Mouse (Mus musculus) erythroid progenitor cell, adult 5-6 weeks (primary cell): ENCODE results near the gene Bcl7a. TPM values are rescaled to one million over a fixed set of nuclear protein-coding genes. Genes with fewer than 3 reads are reported as not detected.
A peak's percentile ranks its signal among the peaks of the same experiment; 100 is the strongest.

Source experiments
- ATAC-seq: replicated peaks from 2 replicates; pipeline ENCODE4 v1.8.0; 2016; ENCODE audit warnings: moderate number of reproducible peaks, mild to moderate bottlenecking, moderate TSS enrichment, inconsistent platforms; ENCODE audit not compliant: poor library complexity, low FRiP score, severe bottlenecking
- total RNA-seq, 2 experiments: library from RNA; stranded (forward) in 1 of 2; stranded (reverse) in 1 of 2; fragments of 150-400 nt in 1 of 2; fragments of 186-747, 209-891 nt in 1 of 2; gene quantifications; 2 replicates each; pipeline versions ENCODE4 v1.2.3 to v1.2.4; 2015 to 2017; ENCODE audit warnings: low replicate concordance in 2 of 2

The Bcl7a gene
- total RNA-seq, 2 experiments from 2014 or later: 11.3 to 18.0 TPM

GRCm38 (mm10) chr5:123398856-123399498, 55.3 kb downstream of the Bcl7a start:
- ATAC-seq: no peak

GRCm38 (mm10) chr5:123404480-123404879, 60.8 kb downstream of the Bcl7a start:
- no peak for ATAC-seq

- no peak for ATAC-seq
Measured at GRCm38 (mm10) chr5:123406952-123407351, 63.3 kb downstream of the Bcl7a start.

- ATAC-seq: no peak
Measured at GRCm38 (mm10) chr5:123408176-123408575, 64.5 kb downstream of the Bcl7a start.

GRCm38 (mm10) chr5:123412193-123412592, 68.6 kb downstream of the Bcl7a start:
- no peak for ATAC-seq

GRCm38 (mm10) chr5:123413866-123414363, 70.3 kb downstream of the Bcl7a start:
- ATAC-seq: no peak

- no peak for ATAC-seq
Measured at GRCm38 (mm10) chr5:123416149-123416548, 72.5 kb downstream of the Bcl7a start.

- ATAC-seq: 0 out of 2 replicates have a peak, but pooled peaks have one; percentile 30
Measured at GRCm38 (mm10) chr5:123416566-123417518, 73.2 kb downstream of the Bcl7a start.

- no peak for ATAC-seq
Measured at GRCm38 (mm10) chr5:123423885-123424284, 80.3 kb downstream of the Bcl7a start.

Other genes starting within 250 kb of the Bcl7a start
- gene Rhof, start 211.1 kb upstream of the Bcl7a start, total RNA-seq (2015; ENCODE audit: low replicate concordance): 1.7 and 3.2 TPM in 2 replicates
- gene Rhof, start 211.1 kb upstream of the Bcl7a start, total RNA-seq (2017; ENCODE audit: low replicate concordance): 1.4 and 7.7 TPM in 2 replicates
- 29.8 and 41.8 TPM in 2 replicates for gene Setd1b, start 201.6 kb upstream of the Bcl7a start, total RNA-seq (2015; ENCODE audit: low replicate concordance)
- 20.2 and 23.0 TPM in 2 replicates for gene Setd1b, start 201.6 kb upstream of the Bcl7a start, total RNA-seq (2017; ENCODE audit: low replicate concordance)
- 27.2 and 48.7 TPM in 2 replicates for gene Psmd9, start 174.4 kb upstream of the Bcl7a start, total RNA-seq (2015; ENCODE audit: low replicate concordance)
- 52.2 and 63.8 TPM in 2 replicates for gene Psmd9, start 174.4 kb upstream of the Bcl7a start, total RNA-seq (2017; ENCODE audit: low replicate concordance)
- gene Hpd, start 161.1 kb upstream of the Bcl7a start, total RNA-seq (2015; ENCODE audit: low replicate concordance): not detected in 2 replicates
- not detected in 2 replicates for gene Hpd, start 161.1 kb upstream of the Bcl7a start, total RNA-seq (2017; ENCODE audit: low replicate concordance)
- gene Wdr66, start 91.7 kb upstream of the Bcl7a start, total RNA-seq (2015; ENCODE audit: low replicate concordance): 0.36 and 1.7 TPM in 2 replicates
- gene Wdr66, start 91.7 kb upstream of the Bcl7a start, total RNA-seq (2017; ENCODE audit: low replicate concordance): 0.51 TPM in 1 of 2 replicates, not detected in the other
- gene Mlxip, start 51.0 kb downstream of the Bcl7a start, total RNA-seq (2015; ENCODE audit: low replicate concordance): 11.3 and 13.3 TPM in 2 replicates
- 2.0 and 2.8 TPM in 2 replicates for gene Mlxip, start 51.0 kb downstream of the Bcl7a start, total RNA-seq (2017; ENCODE audit: low replicate concordance)
- gene Lrrc43, start 145.5 kb downstream of the Bcl7a start, total RNA-seq (2015; ENCODE audit: low replicate concordance): not detected in 2 replicates
- gene Lrrc43, start 145.5 kb downstream of the Bcl7a start, total RNA-seq (2017; ENCODE audit: low replicate concordance): not detected in 2 replicates
- gene Il31, start 145.7 kb downstream of the Bcl7a start, total RNA-seq (2015; ENCODE audit: low replicate concordance): not detected in 2 replicates
- not detected in 2 replicates for gene Il31, start 145.7 kb downstream of the Bcl7a start, total RNA-seq (2017; ENCODE audit: low replicate concordance)
- not detected in 2 replicates for gene B3gnt4, start 166.6 kb downstream of the Bcl7a start, total RNA-seq (2015; ENCODE audit: low replicate concordance)
- not detected in 2 replicates for gene B3gnt4, start 166.6 kb downstream of the Bcl7a start, total RNA-seq (2017; ENCODE audit: low replicate concordance)
- gene Diablo, start 180.3 kb downstream of the Bcl7a start, total RNA-seq (2015; ENCODE audit: low replicate concordance): 13.0 and 28.8 TPM in 2 replicates
- 27.0 and 49.5 TPM in 2 replicates for gene Diablo, start 180.3 kb downstream of the Bcl7a start, total RNA-seq (2017; ENCODE audit: low replicate concordance)
- gene Gm49027, start 181.7 kb downstream of the Bcl7a start, total RNA-seq (2015; ENCODE audit: low replicate concordance): not detected in 2 replicates
- not detected in 2 replicates for gene Gm49027, start 181.7 kb downstream of the Bcl7a start, total RNA-seq (2017; ENCODE audit: low replicate concordance)
- gene Vps33a, start 229.2 kb downstream of the Bcl7a start, total RNA-seq (2015; ENCODE audit: low replicate concordance): 9.4 and 10.9 TPM in 2 replicates
- 8.2 and 9.4 TPM in 2 replicates for gene Vps33a, start 229.2 kb downstream of the Bcl7a start, total RNA-seq (2017; ENCODE audit: low replicate concordance)